Mouse (Mus musculus) midbrain, embryonic 11.5 days (tissue): Measurements from ENCODE around the gene Rab3c. TPM values are rescaled to one million over a fixed set of nuclear protein-coding genes. Genes with fewer than 3 reads are reported as not detected.

Source experiments
- ATAC-seq: fragments of 200-750 bp; cut with Nextera tagmentation; 2 replicates; pipeline ENCODE4 v1.8.0; 2017; ENCODE audit warnings: moderate TSS enrichment, moderate library complexity; ENCODE audit not compliant: low FRiP score
- DNase-seq: peaks from one replicate; pipeline ENCODE4 v3.0.0; 2015; ENCODE audit warnings: low spot score; ENCODE audit errors: missing footprints
- H3K27ac ChIP-seq: fragments of 300-500 bp; sonication (generic); 2 replicates; pipeline ENCODE4 v1.5.1; 2014; ENCODE audit warnings: low read depth, low read length
- H3K27me3 ChIP-seq: fragments of 300-500 bp; sonication (generic); 2 replicates; pipeline ENCODE4 v1.6.1; 2014; ENCODE audit warnings: mild to moderate bottlenecking, low read length, moderate library complexity, mixed read lengths; ENCODE audit not compliant: control insufficient read depth, insufficient read depth
- H3K36me3 ChIP-seq: fragments of 300-500 bp; sonication (generic); 2 replicates; pipeline ENCODE4 v1.6.1; 2014; ENCODE audit warnings: mild to moderate bottlenecking, low read length, moderate library complexity, mixed read lengths; ENCODE audit not compliant: control insufficient read depth, insufficient read depth
- H3K4me1 ChIP-seq: fragments of 300-500 bp; sonication (generic); 2 replicates; pipeline ENCODE4 v1.6.1; 2014; ENCODE audit warnings: low read length; ENCODE audit not compliant: control insufficient read depth, insufficient read depth
- H3K4me2 ChIP-seq: fragments of 300-500 bp; sonication (generic); 2 replicates; pipeline ENCODE4 v1.6.1; 2014; ENCODE audit warnings: mild to moderate bottlenecking, moderate library complexity
- H3K4me3 ChIP-seq: fragments of 300-500 bp; sonication (generic); 2 replicates; pipeline ENCODE4 v1.5.1; 2014; ENCODE audit warnings: low read depth, low read length
- H3K9ac ChIP-seq: fragments of 300-500 bp; sonication (generic); 2 replicates; pipeline ENCODE4 v1.6.1; 2014; ENCODE audit warnings: low read length
- H3K9me3 ChIP-seq: fragments of 300-500 bp; sonication (generic); 2 replicates; pipeline ENCODE4 v1.6.1; 2016; ENCODE audit warnings: low read length; ENCODE audit not compliant: control insufficient read depth
- WGBS: fragments of 180-500 bp; shearing (Covaris S2); extraction: QIAGEN DNeasy Blood & Tissue Kit; methylation state at CpG from one replicate; pipeline ENCODE4 v1.1.7; 2014; 5-methylcytosine and 5-hydroxymethylcytosine counted together
- polyA plus RNA-seq: library from polyadenylated mRNA; unstranded; fragments of >200 nt; fragmentation: Nextera tagmentation; extraction: Ambion mirVana; gene quantifications from 2 replicates; pipeline ENCODE4 v1.2.1, GENCODE M21; 2014

Gene Rab3c
- polyA plus RNA-seq, 1 experiment from 2014 or later: 35.3 TPM

DNA sequence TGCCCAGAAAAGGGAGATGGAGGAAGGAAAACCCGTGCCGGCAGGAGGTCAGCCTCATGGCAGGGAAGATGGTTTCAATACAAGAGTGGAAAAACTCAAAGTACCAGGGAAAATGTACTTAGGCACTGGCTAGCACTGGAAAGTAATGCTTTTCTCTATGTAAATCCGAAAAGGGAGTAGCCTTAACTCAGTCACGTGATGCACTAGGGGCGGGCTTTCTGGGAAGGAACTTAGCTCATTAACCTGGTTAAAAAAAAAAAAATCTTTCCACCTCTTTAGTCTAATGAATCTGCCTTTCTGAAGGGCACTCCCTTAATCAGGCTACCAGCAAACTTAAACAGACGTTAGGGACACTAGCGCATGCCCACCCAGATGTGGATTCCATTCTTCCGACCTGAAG lies 249.7 kb downstream of the Rab3c start:
- 86% methylated on average over 8 of the region's 8 CpGs for WGBS
- ATAC-seq: no peak

DNA sequence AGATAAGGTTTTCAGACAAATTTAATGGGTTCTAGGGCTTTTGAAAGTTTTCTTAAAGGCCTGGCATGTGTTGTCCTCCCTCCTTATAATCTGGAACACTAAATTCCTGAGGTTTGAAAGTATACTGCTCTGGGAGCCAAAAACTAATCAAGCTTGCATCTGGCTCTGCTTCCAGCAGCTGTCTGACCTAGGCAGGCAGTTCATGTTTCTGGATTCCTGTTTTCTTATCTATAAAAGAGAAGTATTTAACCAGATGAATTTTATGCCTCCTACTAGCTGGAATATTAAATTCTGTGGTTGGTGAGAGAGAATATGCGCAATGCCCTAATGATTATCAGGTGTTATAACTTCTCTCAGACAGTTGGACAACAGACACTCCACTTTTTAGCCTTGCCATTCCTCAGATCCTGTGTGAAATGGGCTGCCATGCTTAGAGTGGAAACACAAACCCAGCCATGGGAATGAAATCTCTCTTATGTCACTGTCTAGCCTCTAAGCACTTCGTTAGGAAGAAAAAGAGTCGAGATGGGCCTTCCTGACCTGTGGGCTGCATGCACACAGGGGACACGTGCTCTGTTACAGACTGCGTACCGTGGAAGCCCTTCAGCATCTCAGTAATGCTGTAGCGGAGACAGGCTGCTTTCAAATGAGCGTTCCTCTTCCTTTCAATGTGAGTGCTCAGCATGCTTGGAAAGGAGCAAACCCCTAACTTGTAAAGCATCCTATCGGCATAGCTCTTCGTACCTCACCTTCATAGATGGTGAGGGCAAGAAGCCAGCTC lies 256.2 kb downstream of the Rab3c start:
- no peak overlapping the region for H3K4me3 ChIP-seq
- 88% methylated on average over 10 of the region's 10 CpGs for whole genome bisulfite sequencing
- peak; percentile 73 for DNase-seq

More for the DNA sequence above, 249.7 kb downstream of the Rab3c start:
- H3K9ac ChIP-seq: no peak overlapping the region
- no peaks in the 10 kb centered on the region for H3K27me3 ChIP-seq
- peak; percentile 26 for DNase-seq
- no peak overlapping the region for H3K4me3 ChIP-seq
- H3K9me3 ChIP-seq: no peaks in the 10 kb centered on the region
- H3K4me1 ChIP-seq: no peaks in the 10 kb centered on the region
- no peak overlapping the region for H3K27ac ChIP-seq
- H3K4me2 ChIP-seq: no peak overlapping the region
- H3K36me3 ChIP-seq: no peaks in the 10 kb centered on the region

DNA sequence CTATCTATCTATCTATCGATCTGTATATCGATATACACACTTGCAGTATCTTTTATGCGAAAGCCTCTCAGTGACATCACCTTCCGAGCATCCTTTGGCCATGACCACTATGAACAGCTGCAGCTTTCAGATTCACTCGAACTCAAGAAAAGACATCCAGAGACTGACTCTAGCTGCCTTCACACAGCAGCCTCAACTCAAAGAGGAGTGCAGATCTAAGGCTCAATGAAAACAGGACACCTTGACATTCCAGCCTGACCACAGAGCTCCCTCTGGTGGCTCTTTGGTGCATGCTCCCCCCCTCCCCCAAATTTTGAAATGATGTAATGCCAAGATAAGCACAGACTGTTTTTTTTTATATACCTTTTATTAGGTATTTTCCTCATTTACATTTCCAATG lies 257.8 kb downstream of the Rab3c start:
- Histone ChIP-seq H3K4me2 (no peak overlapping the region), H3K27me3 (no peaks in the 10 kb centered on the region), H3K36me3 (no peaks in the 10 kb centered on the region), H3K9ac (no peak overlapping the region), H3K4me3 (no peak overlapping the region), H3K9me3 (no peaks in the 10 kb centered on the region), H3K4me1 (peaks cover 11% of the 10 kb centered on the region; the same call in 1 of the 2 replicates), H3K27ac (no peak overlapping the region)
- peak; percentile 91 for DNase-seq
- no peak for ATAC-seq
- 88% methylated on average over 5 of the region's 5 CpGs for WGBS

More for the DNA sequence above, 256.2 kb downstream of the Rab3c start:
- peaks cover 1% of the 10 kb centered on the region; the same call in 1 of the 2 replicates for H3K4me1 ChIP-seq
- H3K4me2 ChIP-seq: no peak overlapping the region
- no peaks in the 10 kb centered on the region for H3K9me3 ChIP-seq
- ATAC-seq: no peak
- H3K9ac ChIP-seq: no peak overlapping the region
- H3K27me3 ChIP-seq: no peaks in the 10 kb centered on the region
- no peak overlapping the region for H3K27ac ChIP-seq
- no peaks in the 10 kb centered on the region for H3K36me3 ChIP-seq

DNA sequence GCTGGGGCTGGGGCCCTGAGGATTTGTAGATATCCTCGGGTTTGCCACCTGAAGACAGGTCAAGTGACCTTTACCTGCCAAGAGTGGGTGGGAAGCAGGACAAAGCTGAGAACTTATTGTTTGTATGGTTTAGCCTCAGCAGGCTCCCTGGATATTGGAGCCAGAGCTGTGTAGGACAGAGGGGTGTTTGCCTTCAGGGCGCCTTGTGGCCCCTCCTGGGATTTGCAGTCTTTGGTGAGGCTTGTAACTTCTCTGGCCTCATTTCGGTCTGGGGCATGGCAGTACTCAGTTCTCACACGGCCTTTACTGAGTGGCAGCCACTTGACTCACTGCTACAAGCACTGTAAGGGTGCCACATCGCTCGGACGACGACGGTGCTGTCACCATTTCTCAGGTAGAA lies 261.0 kb downstream of the Rab3c start:
- no peaks in the 10 kb centered on the region for H3K36me3 ChIP-seq

DNA sequence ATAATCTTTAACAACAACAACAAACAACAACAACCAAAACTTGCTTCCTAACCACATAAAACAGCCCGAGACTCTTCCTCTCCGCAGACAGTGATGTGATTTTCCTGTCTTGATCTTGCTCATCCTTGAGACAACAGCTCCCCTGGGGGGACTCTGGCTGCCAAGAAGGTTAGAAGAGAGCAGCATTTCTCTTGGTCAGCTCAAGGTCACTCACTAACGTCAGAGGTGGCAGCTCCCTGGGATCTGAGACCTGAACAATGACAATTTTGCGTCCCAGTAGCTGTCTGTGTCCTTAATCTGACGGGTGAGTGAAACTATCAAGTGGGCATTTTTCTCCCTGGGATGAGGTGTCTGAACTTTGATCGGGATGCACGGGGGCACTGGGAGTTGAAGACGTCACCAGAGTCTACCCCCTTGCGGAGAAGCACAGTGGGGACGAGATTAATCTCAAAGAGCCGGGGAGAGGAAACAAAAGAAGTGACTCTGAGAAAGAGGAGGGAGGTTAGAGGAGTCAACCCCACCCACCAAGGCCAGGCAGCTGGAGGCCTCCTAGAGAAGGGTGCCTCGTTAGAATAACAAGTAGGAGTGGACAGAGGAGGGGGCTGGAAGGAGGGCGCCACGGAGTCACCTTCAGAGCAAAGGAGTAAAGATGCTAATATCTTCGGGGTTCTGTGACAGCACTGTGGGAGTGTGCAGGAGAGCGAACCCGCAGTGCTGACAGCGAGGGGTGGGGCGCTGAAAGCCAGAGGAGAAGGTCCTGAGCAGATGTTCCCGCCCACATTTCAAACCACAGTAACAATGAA lies 261.7 kb downstream of the Rab3c start:
- peak; percentile 93 for DNase-seq
- Histone ChIP-seq H3K9me3 (no peaks in the 10 kb centered on the region), H3K27me3 (no peaks in the 10 kb centered on the region), H3K27ac (peak overlapping the region; percentile 30; the same call in 1 of the 2 replicates), H3K4me2 (peak overlapping the region; percentile 63), H3K9ac (peak overlapping the region; percentile 63), H3K36me3 (no peaks in the 10 kb centered on the region), H3K4me3 (peak overlapping the region; percentile 33), H3K4me1 (peaks cover 14% of the 10 kb centered on the region)
- peak; percentile 76 for ATAC-seq
- WGBS: under 1% methylated on average over 20 of the region's 20 CpGs

More for the DNA sequence above, 261.0 kb downstream of the Rab3c start:
- ATAC-seq (peak; percentile 49; the same call in 1 of the 2 replicates), DNase-seq (peak; percentile 82)
- Histone ChIP-seq H3K4me3 (no peak overlapping the region; the same call in 1 of the 2 replicates), H3K4me1 (peaks cover 14% of the 10 kb centered on the region), H3K9me3 (no peaks in the 10 kb centered on the region), H3K9ac (peak overlapping the region; percentile 63; the same call in 1 of the 2 replicates), H3K27me3 (no peaks in the 10 kb centered on the region), H3K27ac (no peak overlapping the region), H3K4me2 (peak overlapping the region; percentile 63)
- WGBS: 22% methylated on average over 9 of the region's 9 CpGs

DNA sequence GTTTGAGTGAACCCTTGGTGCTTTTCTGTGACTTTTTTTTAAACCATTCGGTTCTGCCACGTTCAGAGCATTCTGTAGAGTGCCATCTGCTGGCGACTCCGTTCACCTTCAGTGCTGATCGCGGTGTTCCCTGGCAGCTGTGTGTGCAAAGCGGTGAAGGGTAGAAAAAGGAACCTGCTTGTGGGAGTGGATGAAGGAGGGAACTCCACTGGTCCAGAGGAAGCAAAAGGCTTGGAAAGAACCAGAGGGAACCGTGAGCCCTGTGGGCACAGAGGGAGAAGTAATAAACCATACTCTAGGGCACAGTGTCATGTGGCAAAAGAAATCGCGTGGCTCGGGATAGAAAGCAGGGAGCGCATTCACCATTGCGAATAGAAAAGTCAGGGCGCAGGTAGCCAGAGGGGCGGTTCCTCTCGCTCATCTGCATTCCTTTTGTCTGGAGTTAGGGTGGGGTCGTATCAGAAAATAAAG lies 262.3 kb downstream of the Rab3c start:
- Histone ChIP-seq H3K27me3 (no peaks in the 10 kb centered on the region), H3K4me3 (peak overlapping the region; percentile 33), H3K4me1 (peaks cover 14% of the 10 kb centered on the region), H3K9me3 (no peaks in the 10 kb centered on the region), H3K9ac (peak overlapping the region; percentile 63), H3K36me3 (no peaks in the 10 kb centered on the region), H3K27ac (0 out of 2 replicates have a peak overlapping the region, but pooled peaks have one; percentile 30), H3K4me2 (peak overlapping the region; percentile 63)
- WGBS: under 1% methylated on average over 17 of the region's 17 CpGs
- ATAC-seq (peak; percentile 77), DNase-seq (peak; percentile 97)

DNA sequence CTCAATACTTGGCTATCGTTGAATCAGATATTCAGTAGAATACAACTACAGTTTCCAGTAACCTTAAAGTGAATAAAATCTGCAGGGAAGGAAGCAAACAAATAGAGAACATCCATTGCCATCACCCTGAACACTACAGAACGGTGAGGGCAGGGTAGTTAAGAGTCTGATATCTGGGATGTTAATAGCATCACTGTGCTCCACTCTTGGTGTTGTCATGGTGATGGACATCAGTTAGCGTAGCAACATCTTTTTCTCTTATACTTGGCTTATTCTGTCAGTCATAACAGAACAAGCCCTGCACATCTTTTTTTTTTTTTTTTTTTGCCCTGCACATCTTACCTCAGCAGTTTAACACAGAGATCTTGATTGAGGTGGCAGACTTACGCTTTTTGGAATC lies 268.8 kb downstream of the Rab3c start:
- H3K4me2 ChIP-seq: no peak overlapping the region
- H3K9me3 ChIP-seq: no peaks in the 10 kb centered on the region
- ATAC-seq (no peak), DNase-seq (peak; percentile 57)
- no peak overlapping the region for H3K9ac ChIP-seq
- peaks cover 6% of the 10 kb centered on the region; the same call in 1 of the 2 replicates for H3K4me1 ChIP-seq
- no peak overlapping the region for H3K4me3 ChIP-seq
- no peaks in the 10 kb centered on the region for H3K36me3 ChIP-seq
- WGBS: 92% methylated on average over 4 of the region's 4 CpGs
- no peaks in the 10 kb centered on the region for H3K27me3 ChIP-seq
- H3K27ac ChIP-seq: no peak overlapping the region

DNA sequence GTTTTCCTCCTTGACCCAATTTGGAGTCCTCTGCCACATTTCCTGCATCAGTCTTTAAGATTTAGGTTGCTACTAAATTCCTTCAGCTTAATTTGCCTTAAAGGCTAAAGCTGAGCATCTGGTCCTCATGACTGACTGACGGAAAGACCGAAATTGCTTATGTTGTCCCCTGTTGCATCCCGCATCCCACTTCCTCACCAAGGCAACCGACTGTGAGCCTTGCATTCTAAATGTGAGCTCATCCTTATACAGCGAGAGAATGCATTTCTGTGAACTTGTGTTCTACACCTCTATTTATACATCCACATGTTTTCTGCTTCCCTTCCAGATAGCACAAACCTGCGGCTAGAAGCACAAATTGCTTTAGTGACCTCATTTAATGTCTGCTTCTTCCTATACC lies 269.9 kb downstream of the Rab3c start:
- Histone ChIP-seq H3K4me2 (no peak overlapping the region), H3K4me3 (no peak overlapping the region), H3K27me3 (no peaks in the 10 kb centered on the region), H3K27ac (no peak overlapping the region), H3K9ac (no peak overlapping the region), H3K9me3 (no peaks in the 10 kb centered on the region), H3K36me3 (no peaks in the 10 kb centered on the region), H3K4me1 (peaks cover 6% of the 10 kb centered on the region; the same call in 1 of the 2 replicates)
- peak; percentile 41 for DNase-seq
- no peak for ATAC-seq
- 81% methylated on average over 6 of the region's 6 CpGs for WGBS
